Mouse (Mus musculus): ENCODE measurements around the gene Gm10944.

Gene Gm10944

GRCm38 (mm10) chr10:10681048-10681447 is at the start of gene Gm10944:
Gm10944 (plus strand) TSS chr10:10681348.
- DNase-seq (ENCODE audit: low read depth, low spot score): no peak

- DNase-seq (ENCODE audit: low read depth, low spot score): no peak
Observed at GRCm38 (mm10) chr10:10655991-10656390, 25.2 kb upstream of the Gm10944 start.

DNA sequence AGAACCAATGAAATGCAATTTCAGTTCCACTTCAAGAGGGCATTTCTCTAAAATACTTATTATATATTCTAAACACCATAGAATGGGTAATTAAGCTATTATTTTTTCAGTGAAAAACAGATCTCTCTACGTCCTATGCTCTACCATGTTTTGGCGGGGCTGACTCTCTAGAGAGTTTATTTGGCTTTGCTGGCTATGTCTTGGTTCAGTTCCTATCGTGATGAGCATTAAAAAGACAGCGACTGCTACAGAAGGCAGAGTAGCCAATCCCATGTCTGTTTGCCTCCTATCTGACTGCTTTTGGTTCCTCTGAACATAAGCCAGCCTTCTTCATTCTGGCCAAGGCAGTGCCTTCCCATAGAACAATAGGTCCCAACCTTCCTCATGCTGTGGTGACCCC is 24.5 kb upstream of the Gm10944 start:
- DNase-seq (ENCODE audit: low read depth, low spot score): no peak

DNA sequence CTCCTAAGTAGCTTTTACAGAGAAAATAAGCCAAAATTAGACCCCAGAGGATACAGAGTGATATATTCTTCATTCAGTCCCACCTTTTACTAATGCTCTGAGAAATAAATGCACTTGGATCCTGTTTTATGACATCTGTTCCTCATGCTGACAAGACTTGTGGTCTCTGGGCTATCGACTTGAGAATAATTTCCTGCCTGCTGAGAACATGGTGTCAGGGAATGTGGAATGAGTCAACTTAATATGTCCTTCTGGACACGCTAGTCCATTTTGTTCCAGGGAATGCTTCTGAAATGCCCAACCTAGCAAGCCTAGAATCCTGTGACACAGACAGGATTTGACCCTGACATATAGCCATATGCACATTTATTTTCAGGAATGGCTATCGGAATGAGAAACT is 22.0 kb upstream of the Gm10944 start:
- DNase-seq (ENCODE audit: low read depth, low spot score): no peak

DNA sequence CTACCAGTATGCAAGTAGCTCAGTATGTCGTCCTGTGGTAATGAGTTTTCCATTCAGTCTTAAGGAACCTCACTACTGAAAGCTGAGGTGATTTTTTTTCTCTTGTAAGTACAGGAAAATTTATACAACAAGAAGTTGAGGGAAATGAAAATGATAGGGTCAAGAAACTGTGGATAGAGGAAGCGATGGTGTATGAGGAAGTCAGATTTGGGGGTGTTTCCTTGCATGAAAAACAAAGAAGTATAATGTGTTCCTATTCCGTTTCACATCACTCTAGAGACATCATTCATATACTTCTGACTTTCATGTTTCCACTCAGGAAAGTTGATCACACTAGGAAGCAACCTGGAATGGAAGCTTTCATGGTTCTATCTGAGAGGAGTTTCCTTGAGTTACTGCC is 21.2 kb upstream of the Gm10944 start:
- DNase-seq (ENCODE audit: low read depth, low spot score): no peak

- DNase-seq (ENCODE audit: low read depth, low spot score): peak; percentile 18
Observed at GRCm38 (mm10) chr10:10688907-10689667, 7.9 kb downstream of the Gm10944 start.

DNA sequence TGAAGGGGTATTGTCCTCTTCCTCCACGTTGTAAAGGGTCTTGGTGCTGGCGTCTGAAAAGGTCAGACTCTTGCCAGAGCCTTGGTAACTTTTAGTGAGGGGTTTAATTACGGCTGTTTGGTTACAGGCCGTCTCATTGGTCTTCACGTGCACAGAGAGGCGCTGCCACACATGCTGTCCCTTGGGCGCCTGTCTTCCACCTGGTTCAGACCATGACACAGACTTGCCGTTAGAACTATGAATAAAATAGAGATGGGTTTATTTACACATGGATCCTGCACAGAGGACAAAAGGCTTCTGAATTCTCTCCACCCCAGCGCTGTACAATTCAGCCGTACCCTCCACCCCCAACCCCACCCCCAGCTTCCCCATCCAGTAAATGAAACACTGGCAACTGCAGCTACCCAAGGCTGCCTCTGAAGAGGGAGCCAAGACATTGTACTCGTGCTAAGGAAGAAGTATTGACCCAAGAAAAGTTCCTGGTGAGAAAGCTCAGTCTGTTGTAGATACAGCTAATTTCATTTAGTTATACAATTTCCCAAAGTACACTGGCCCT is 8.6 kb downstream of the Gm10944 start:
- no peak for DNase-seq (ENCODE audit: low read depth, low spot score)

DNA sequence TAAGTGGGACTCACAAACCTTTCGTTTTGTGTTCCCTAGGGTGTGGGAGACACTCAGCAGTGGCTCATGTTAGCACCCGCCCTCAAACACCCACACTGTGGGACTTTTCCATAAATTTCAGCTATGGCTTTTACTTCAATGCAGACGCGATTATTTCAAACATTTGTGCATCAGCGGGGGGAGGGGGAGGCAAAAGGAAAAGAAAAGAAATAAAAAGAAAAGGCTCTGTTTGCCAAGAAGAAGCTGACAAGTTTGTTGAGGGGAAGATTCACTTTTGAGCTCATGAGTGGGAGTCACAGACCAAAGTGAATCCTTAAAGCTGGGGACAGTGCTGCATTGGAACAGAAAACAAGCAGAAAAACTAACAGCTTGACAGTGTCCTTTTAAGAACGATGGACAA is 16.3 kb downstream of the Gm10944 start:
- no peak for DNase-seq (ENCODE audit: low read depth, low spot score)

DNA sequence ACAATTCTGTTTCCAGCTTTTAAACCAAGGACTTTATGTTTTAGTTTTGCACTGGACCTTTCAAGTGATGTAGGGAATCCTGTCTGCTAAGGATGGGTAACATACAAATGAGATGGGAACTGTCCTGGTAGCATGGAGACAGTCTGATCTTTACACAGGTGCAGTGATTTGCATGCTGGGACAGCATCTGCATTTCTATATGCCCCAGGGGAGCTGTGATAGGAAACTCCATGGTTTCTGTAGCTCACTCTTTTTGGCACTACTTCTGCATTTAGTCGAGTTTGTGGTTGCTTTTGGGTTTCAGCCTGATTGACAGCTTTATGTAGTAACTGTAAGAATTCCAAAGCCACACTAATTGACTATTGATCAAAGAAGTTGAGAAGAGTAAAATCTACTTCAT is 19.8 kb downstream of the Gm10944 start:
- DNase-seq (ENCODE audit: low read depth, low spot score): no peak

DNA sequence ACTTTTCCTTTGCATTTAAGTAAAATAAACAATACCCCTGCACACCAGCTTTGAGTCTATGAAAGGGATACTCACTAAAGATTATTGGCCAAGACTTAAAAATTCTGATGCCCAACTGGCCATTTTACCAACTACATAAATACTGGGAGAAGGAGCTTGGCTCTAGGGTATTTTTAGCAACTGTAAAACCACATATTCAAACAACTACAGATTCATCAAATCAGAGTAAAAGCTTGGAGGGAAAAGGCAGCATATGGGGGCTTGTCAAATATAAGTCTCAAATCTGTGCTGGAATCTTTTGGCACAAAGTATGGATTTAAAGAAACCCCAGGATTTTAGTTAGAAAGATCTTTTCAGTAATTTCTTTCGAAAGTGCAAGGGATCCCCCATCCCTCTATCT is 20.2 kb downstream of the Gm10944 start:
- no peak for DNase-seq (ENCODE audit: low read depth, low spot score)

DNA sequence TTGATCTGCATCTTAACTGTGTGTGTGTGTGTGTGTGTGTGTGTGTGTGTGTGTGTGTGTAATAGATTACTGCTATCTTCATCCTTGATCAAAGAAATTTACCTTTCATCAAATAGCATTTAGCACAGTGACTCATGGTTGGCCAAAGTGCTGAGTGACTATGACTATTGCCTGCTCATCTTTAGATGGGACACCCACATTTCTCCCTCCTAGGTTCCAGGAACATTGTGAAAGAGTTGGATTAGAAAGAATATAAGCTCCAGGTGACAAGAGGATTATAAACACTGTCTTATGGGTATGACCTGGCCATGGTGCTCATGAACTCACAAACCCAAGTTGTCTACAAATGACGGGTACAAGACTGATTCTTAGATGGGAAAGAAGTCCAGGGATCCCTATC is 26.9 kb downstream of the Gm10944 start:
- no peak for DNase-seq (ENCODE audit: low read depth, low spot score)

- no peak for DNase-seq (ENCODE audit: low read depth, low spot score)
Observed at GRCm38 (mm10) chr10:10710359-10710758, 29.2 kb downstream of the Gm10944 start.

- no peak for DNase-seq (ENCODE audit: low read depth, low spot score)
Observed at GRCm38 (mm10) chr10:10710837-10711236, 29.7 kb downstream of the Gm10944 start.

- no peak for DNase-seq (ENCODE audit: low read depth, low spot score)
Observed at GRCm38 (mm10) chr10:10726501-10726900, 45.4 kb downstream of the Gm10944 start.

Data from forelimb bud, embryonic 11.5 days (tissue).